Mouse (Mus musculus): ENCODE measurements at regions not wholly inside any gene's neighbourhood (a gene's known extent, or its start where the extent isn't known, plus 50 kb on each side); places are given as distances from the start of the nearest gene placed in this dataset.
A peak's percentile ranks its signal among the peaks of the same experiment; 100 is the strongest.

GRCm38 (mm10) chr4:54282934-54283333 is 457.1 kb downstream of the Tmem38b start:
- DNase-seq (ENCODE audit: low spot score): no peak

- DNase-seq (ENCODE audit: low spot score): no peak
These were observed 488.0 kb downstream of the Tmem38b start for GRCm38 (mm10) chr4:54313804-54314203.

DNA sequence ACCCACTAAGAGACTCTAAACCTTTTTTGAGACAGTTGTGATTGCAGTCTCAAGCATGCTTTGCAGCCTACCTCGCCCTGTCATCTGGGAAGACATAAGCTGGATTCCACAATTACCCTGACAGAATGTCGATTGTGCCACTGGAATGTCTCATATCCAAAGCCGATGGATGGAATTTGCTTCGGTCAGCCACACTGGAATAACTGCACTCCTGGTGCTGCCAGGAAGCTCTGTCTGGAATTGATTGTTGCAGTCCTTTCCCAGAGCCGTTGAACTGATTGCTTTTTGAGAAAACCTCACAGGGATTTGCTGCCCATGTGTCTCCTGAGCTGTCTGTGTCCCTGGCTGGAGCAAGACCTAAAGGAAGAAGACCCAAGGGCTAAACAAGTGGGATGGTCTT is 499.0 kb downstream of the Tmem38b start:
- DNase-seq (ENCODE audit: low spot score): no peak

DNA sequence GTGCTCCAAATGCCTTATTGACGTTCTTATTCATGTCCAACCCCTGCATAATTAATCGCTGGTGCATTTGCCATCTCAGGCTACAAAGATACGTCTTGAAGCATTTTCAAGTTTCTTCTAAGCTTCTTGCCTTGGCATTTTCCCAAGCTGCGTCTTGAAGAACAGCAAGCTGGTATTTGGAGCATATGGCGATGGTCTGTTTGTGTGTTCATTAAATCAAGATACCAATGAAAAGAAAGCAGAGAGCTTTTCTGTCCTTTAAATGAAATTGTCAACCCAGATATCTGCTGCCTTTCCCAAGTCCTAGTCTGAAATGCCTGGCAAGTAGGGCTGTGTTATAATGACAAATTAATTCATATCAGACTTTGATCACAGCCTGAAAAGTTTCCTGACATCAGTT is 502.4 kb downstream of the Tmem38b start:
- DNase-seq (ENCODE audit: low spot score): no peak

GRCm38 (mm10) chr4:54328711-54329427 is 503.0 kb downstream of the Tmem38b start:
- peak; percentile 14 for DNase-seq (ENCODE audit: low spot score)

DNA sequence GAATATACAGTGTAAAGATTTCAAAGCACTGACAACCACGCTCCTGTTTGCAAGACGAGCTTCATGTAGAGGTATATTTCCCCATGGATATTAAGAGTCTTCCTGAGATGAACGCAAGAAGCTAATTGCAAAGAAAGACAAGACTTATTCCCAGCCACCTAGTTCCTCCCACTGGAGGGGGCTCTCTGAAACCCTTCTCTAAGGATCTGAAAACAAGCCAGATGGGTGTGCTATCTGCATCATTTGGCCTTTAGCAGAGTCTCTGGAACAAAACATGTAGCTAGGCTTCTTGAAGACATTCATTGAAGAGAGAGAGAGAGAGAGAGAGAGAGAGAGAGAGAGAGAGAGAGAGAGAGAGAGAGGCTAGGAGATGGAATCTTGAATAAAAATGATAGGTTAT is 504.8 kb downstream of the Tmem38b start:
- no peak for DNase-seq (ENCODE audit: low spot score)

DNA sequence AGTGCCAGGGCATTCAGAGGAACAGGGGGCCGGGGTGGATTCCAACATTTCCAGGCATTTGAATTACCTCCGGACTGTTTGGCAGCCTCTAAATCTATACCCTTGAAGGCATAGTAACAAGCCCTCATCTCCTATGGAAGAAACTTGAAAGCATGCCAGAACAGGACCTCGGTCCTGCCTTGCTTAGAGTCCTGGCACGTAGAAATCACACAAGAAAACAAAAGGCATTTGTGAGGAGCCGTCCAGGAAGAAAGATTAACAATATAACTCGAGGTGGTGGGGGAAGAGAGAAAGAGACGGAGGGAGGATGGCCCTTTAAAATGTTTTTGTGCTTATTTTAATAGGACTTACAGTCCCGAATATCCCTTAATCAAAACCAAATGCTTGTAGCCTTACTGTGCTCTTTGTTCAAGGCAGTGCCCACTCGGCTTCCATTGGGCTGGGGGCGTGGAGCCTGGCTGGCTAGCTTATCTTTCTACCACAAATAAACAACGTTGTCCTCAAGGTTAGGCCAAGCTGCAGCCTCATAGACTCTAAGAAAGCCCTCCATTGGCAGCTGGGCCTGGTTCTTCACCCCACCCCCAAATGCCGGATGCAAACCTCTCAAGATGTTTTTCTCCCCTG is 505.9 kb downstream of the Tmem38b start:
- no peak for DNase-seq (ENCODE audit: low spot score)

DNA sequence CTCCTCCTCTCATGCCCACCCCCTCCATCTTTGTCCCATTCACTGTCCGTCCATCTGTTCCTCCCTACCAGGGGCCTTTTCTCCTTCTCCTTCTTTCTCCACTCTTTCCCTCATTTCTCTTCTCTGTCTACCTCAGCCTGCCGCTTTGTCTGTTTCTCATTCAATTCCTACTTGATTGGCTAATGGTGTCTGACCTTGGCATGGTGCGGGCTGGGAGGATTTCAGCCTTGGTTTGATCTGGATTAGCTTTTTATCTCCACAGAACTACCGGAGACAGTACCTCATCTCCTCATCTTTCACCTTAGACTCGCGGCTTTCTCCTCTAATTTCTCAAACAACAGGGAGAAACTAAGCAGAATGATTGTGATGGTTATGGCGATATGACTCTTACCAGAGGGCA is 506.4 kb downstream of the Tmem38b start:
- no peak for DNase-seq (ENCODE audit: low spot score)

- peak; percentile 14 for DNase-seq (ENCODE audit: low spot score)
These were observed 512.7 kb downstream of the Tmem38b start for GRCm38 (mm10) chr4:54338556-54338955.

DNA sequence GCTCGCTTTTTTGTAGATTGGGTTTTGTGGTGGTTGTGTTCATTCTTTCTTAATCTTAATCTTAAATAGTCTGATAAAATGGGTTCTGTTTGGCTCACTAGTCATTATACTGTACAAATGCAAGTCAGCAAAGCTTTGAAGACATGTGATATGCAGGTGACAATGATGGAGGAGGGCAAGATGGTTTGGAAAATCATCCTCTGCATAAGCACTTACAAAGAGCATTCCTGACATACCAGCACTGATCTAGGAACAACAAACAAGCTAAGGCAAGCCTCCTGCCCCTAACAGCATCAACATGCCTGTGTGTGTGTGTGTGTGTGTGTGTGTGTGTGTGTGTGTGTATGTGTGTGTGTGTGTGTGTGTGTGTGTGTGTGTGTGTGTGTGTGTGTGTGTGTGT is 514.3 kb downstream of the Tmem38b start:
- DNase-seq (ENCODE audit: low spot score): no peak

- no peak for DNase-seq (ENCODE audit: low spot score)
These were observed 528.0 kb downstream of the Tmem38b start for GRCm38 (mm10) chr4:54353657-54354390.

GRCm38 (mm10) chr4:54354391-54354726 is 528.5 kb downstream of the Tmem38b start:
- no peak for DNase-seq (ENCODE audit: low spot score)

DNA sequence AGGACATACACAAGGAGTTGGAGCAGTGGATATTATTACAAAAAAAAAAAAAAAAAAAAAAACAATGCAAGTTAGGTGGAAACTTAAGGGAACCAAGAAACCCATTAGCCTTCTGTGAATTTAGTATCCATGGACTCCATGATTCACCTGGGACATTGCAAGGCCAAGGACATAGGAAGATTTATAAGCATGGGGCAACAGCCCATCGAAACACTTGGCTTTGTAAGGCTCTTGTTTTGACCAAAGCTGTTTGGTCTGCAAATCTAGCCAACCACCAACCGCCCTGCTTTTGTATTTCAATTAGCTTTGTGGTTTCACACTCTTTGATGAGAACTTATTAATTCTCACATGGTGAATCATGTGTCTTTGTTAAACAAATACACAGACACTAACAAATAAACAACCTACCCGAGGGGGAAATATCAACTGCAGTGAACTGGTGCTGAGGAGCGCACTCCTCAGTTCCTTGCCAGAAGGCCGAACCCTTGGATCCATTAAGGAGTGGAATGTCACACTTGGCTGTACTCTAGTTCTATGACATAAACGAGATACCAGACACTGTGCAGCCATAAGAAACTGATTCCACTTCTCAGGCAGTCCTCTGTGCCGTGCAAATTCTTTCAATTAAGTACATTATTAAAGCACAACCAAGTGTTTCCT is 529.7 kb downstream of the Tmem38b start:
- DNase-seq (ENCODE audit: low spot score): no peak

DNA sequence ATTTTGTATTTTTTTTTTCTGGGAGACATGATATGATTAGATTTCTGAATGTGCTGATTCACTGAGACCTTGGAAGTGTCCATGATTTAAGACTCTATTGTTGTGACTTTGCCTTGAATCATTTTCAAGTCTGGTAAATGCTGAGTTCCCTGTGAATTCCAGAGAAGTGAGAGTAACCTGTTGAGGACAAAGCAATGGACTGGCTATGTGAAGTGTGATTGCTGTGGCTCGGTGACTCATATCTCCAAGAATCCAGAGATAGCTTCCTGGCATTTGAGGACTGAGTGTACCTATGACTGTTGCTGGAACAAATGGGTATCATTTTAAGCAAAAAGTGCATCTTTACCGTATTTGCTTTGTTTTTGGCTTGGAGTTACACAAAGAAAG is 530.2 kb downstream of the Tmem38b start:
- no peak for DNase-seq (ENCODE audit: low spot score)

DNA sequence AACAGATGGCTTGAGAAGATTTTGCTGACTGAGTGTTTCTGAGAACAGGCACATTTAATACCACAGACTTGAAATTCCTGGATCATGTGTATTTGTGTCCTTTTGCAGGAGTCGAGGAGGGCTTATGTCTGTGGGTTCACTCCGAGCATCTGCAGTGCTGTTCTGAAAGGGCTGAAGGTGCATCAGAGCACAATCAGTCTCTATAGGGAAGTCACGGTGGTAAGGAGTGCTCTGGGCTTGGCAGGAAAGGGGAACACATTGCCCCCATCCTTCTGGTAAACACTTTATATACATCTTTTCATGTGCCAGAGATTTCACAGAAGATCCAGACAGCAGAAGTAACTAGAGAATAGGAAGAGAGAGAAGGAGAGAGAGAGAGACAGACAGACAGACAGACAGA is 545.1 kb downstream of the Tmem38b start:
- DNase-seq (ENCODE audit: low spot score): no peak

GRCm38 (mm10) chr4:54371418-54371957 is 545.6 kb downstream of the Tmem38b start:
- peak; percentile 22 for DNase-seq (ENCODE audit: low spot score)

DNA sequence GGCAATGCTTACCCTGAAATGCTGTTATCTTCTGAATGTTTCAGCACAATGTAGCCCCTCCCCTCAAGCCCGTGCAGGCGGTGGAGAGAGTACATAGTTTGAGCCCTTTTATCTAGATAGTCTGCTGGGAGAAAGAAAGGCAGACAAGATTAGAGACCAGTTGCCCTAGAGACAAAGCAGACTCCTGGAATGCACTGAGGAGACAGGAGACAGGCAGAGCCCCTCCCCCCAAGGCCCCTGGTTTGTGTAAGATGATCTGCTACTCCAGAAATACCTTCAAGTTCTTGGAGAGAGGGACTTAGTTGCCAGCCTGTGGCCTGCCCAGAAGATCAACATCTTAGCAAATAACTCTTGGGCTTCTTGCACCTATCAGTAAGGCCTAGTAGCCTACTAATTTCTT is 547.8 kb downstream of the Tmem38b start:
- DNase-seq (ENCODE audit: low spot score): no peak

GRCm38 (mm10) chr4:54374457-54374856 is 548.6 kb downstream of the Tmem38b start:
- no peak for DNase-seq (ENCODE audit: low spot score)

- DNase-seq (ENCODE audit: low spot score): no peak
These were observed 557.4 kb upstream of the Zfp462 start for GRCm38 (mm10) chr4:54387460-54387859.

GRCm38 (mm10) chr4:54391536-54392208 is 553.2 kb upstream of the Zfp462 start:
- DNase-seq (ENCODE audit: low spot score): no peak

DNA sequence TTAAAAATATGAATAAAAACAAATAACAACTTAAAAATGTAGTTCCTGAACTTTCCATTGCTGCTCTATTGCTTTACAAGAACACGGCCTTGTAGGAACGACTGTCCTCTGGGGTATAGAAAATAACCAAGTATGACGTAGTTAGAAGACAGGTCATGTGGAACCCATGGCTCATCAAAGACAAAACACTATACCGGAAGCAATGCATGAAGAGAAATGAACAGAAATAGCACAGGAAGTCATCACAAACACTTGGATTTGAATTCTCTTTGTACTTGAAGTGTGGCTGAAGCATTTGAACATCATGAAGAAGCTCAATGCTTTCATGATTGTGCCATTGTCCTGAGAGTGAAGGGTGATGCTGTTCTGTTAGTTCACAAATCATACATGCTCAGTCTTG is 538.7 kb upstream of the Zfp462 start:
- no peak for DNase-seq (ENCODE audit: low spot score)

DNA sequence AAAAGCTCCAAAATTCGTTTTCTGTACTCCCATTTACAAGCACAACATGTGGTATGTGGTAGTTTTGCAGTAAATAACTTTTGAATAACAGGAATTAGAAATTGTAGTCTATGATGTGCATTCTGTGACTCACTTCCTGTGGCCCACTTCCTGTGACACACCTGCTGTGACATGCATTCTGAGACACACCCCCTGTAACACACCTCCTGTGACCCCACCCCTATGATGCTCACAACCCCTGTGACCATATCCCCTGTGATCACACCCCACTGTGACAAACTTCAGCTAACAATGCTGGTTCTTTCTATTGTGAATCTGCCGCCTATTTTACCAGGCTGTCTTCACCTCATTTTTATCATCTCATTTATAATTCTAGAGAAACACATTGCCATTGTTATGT is 536.9 kb upstream of the Zfp462 start:
- no peak for DNase-seq (ENCODE audit: low spot score)
